Mouse (Mus musculus) A20 (cell line): Measurements from ENCODE around the gene Vamp8.
A peak's percentile ranks its signal among the peaks of the same experiment; 100 is the strongest.

Source experiments
- DNase-seq: peaks from one replicate; pipeline ENCODE4 v3.0.0-alpha.2; 2011; ENCODE audit warnings: low read depth, low spot score

Vamp8 gene

DNA sequence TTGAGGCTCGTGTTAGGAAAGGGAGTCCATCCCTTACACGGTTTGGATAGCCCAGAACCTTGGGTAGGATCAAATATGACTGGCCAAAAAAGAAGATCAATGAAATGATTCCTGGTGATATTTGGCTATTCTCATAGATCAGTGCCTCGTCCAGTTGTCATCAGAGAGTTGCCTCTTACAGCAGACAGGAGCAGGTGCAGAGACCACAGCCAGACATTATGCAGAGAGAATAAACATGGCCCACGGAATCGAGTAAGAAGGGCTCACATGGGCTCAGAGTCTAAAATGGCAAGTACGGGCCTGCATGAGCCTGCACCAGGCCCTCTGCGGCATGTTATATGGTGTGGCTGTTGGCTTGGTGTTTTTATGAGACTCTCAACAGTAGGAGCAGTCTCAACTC is 14.9 kb upstream of the Vamp8 start:
- DNase-seq, result no peak

GRCm38 (mm10) chr6:72401875-72402274 is 11.4 kb upstream of the Vamp8 start:
- peak; percentile 63 for DNase-seq

GRCm38 (mm10) chr6:72399967-72400366 is 9.5 kb upstream of the Vamp8 start:
- no peak for DNase-seq

- no peak for DNase-seq
Measured at GRCm38 (mm10) chr6:72396837-72397251, 6.3 kb upstream of the Vamp8 start.

DNA sequence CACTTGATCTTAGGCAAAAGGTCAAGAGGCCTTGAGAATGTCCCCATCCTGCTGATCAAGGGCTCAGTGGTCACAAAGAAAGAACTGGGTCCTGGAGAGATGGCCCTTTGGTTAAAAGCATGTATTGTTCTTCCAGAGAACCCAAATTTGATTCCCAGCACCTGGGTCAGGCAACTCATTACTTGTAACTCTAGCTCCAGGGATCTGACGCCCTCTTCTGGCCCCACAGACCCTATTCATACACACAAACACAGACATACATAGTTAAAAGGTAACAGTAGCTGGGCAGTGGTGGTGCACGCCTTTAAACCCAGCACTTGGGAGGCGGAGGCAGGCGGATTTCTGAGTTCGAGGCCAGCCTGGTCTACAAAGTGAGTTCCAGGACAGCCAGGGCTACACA is 1.8 kb upstream of the Vamp8 start:
- DNase-seq, result no peak

DNA sequence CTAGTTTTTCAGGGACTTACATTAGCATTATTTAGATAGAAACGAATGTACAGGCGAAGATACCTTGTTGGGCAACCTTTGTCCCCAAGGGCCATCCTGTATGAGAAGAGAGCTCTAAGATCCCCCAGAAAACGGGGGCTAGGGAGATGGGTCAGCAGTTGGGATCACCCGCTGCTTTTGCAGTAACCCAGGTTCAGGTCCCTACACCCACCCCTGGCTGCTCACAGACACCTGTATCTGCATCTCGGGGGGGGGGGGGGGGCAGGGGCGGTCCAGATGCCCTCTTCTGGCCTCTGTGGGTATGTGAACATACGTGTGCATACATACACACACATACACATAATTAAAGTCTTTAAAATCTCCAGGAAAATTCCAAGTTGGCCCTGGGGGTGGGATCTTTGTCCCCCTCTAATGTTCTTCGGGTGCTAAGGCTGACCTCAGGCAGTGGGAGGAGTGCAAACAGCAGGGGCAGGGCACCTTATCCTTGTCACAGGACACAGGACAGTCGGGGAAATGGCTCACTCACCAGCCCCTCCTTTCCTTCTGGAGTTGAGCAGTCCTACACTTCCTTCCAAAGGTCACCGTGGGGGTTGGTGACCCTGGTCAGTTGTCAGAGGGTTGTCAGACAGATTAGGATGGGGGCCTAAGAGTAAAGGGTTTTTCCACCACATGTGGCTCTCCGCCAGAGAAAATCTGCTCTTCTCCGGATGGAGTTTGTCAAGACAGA is 455 bp upstream of the Vamp8 start:
- DNase-seq, result peak; percentile 55

- DNase-seq, result peak; percentile 66
Measured at GRCm38 (mm10) chr6:72389471-72389940, 997 bp downstream of the Vamp8 start.

DNA sequence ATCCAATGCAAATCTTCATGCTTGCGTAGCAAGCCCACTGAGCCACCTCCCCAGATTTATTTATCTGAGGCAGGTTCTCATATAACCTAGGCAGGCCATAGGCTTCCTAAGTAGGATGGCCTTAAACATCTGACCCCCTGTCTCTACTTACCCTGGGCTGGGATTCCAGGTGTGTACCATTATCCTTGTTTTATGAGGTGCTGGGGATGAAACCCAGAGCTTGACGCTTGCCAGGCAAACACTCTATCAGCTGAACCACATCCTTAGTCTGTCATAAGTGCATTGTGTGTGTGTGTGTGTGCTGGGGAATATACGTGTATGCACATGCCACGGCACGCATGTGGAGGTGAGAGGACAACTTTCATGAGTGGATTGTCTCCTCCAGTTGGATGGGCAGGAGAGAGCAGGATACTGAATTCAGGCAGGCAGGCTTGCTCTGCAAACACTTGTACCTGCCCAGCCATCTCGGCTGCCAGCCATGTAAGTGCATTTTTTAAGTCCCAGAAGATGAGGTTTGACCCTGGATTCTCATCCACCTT is 1.6 kb downstream of the Vamp8 start:
- DNase-seq, result no peak

DNA sequence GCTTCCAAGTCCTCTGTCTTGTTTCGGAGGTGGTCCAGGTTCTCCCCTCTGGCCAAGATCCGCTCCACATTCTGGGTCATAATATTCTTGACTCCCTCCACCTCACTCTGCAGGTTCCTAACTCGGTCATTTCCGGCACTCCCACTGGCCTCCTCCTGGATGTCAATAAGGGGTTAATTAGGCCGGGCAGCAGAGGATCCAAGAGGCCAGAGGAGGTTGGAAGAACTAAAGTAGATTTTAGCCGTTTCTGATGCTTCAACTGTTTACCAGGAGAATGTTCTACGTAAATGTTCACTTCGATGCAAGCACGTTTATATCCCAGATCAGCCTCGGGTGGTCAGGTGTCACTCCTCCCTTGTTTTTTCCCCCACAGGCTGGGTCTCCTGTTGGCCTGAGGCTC is 2.2 kb downstream of the Vamp8 start:
- DNase-seq, result no peak

DNA sequence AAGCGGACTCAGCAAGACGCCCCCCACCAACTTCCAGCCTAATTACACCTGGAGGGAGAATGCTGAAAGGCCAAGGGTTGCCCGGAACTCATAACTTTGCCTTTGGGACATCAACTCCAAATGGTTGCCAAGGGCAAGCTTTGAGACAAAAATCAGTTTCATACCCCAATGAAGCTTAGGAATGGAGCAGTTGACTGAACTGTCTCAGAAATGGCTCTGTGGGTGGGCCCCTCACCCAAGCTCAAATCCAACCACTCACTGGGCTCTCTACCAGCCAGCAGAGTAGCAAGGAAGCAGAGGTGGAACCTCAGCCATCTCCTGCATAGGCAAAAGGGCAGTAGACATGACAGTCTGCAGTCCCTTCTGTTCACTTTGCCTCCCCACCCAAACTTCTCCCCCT is 2.7 kb downstream of the Vamp8 start:
- no peak for DNase-seq

- DNase-seq, result no peak
Measured at GRCm38 (mm10) chr6:72386561-72386960, 3.9 kb downstream of the Vamp8 start.

DNA sequence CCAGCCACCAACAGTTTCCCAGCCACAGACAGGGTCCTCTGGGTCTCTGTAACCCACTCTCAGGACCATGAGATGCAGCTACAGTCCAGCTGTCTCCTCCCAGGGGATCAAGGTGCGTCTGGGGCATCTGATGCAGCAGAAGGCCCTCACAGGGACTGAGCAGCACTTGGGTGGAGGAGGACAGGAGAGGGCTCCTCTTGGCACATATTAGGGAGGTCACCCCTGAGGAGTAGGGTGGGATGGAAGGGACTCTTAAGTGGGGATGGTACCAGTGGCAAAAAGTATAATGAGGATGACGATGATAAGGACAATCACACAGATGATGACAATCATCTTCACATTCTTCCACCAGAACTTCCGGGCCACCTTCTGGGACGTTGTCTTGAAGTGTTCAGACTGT is 5.2 kb downstream of the Vamp8 start:
- DNase-seq, result no peak

DNA sequence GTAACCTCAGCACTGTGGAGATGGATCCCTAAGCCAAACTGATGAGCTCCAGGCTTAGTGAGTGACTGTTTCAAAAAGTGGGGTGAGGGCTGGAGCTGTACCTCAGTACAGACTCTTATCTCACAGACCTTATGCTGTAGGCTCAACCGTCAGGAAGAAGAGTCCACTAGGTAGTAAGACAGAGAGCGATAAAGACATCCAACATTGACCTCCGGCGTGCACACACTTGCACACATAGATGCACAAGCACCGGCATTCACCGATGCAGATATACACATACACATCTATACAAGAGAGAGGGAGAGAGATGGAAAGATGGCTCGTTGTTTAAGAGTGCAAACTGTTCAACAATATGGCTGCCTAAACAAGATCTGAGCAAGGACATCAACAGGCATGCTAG is 6.6 kb downstream of the Vamp8 start:
- DNase-seq, result no peak

DNA sequence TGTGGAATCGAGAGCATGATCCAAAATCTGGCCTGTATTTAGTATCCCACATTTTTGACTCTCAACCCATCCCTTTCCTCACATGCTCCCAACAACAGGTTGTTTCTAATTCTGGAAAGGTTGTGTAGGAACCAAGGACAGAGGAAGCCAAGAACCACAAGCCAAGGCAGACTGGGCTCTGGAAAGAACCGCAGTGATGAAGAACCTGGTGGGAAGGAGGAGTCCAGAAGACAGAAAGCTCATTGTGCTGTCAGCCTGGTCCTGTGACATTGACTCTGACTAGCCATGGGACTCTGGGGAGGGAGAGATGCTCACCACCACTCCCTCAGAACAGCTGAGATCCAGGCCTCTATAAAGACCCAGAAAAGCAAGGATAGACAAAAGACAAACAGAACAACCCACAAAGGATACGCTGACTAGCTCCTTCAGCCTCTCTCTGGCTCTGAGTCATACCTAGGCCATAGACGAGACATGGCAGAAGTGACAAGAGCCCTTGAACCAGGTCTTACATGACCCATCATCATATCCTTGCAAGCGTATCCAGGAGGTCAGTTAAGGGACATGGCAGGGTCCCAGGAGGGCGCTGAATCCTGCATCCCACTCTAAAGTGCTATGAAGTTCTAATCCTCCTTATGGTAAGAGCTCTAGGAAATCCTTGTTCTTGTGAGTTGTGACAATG is 7.2 kb downstream of the Vamp8 start:
- DNase-seq, result no peak

DNA sequence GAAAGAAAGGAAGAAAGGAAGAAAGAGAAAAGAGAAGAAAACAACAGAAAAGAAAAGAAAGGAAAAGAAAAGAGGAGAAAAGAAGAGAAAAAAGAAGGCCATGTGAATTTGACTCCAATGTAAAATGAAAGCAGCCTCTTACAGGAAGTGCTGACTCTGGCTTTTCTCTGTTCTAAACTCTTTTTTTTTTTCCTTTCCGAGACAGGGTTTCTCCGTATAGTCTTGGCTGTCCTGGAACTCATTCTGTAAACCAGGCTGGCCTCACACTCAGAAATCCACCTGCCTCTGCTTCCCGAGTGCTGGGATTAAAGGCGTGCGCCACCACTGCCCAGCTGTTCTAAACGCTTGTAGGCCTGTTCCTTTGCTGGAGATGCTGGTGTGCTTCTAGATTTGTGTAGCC is 8.0 kb downstream of the Vamp8 start:
- DNase-seq, result no peak

DNA sequence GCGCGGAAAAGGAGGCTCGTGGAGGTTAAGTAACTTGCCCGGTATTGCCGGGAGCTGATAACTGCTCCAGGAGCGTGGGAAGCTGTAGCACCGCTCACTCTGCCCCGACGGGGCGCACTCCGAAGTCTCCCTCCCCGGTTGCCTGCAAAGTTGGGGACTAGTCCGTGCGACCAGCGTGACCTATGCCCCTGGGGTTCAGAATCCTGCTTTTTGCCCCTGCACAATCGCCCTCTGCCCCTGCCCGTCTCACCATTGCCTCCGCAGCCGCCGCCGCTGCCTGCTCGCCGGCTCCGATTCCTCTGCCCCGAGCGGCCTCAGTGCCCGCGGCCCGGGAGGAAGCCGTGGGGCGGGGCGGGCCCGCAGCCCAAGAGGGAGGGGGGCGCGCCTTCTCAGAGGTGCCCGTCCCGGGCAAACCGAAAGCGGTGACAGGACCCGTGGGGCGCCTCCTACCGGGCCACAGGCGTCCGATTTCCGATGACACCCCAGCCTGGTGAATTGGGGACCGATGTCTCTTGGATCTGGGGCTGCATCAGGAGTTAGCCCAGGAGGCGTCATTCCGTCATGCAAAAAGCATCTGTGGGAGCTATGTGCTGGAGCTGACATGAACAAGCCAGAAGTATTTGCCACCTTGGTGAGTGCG is 10.3 kb downstream of the Vamp8 start, which contains the start of gene Vamp5:
Vamp5 (minus strand) TSS at position 338 of the 640 bp plus-strand sequence.
- peak; percentile 79 for DNase-seq

DNA sequence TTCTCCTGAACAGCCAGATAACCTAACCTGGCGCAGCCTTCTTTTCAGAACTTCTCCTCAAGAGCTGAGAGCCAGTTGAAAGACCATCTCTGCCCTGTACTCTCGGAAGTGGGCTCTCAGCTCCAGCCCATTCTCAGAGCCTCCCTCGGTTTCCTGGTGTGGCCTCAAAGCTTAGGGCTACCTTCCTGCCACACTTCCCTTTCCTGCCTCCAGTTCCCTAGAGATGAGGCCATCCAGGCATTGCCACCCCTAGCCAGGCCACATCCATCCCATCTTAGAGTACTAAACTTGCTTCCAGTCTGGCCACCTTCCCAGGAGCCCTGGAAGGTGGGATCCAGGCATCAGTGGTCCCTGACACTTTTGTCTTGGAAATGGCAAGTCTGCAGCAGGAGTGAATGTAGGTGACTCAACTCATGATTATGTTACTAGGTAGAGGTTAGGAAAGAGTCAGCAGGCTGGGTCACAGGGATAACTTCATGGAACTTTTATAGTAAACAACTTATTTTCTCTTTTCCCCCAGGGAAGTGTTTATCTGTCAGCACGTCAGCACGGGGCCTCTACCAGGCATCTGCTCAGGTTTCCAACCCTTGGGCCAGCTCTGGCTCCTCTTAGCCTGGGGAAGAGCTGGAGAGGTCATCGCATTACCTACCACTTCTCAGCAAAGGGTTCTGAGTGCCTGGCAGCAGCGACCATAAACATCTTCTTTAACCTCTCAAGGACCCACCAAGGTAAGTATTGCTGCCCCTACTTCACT is 10.9 kb downstream of the Vamp8 start:
- peak; percentile 25 for DNase-seq

GRCm38 (mm10) chr6:72378510-72379234 is 11.8 kb downstream of the Vamp8 start:
- DNase-seq, result no peak

GRCm38 (mm10) chr6:72374820-72375563 is 15.5 kb downstream of the Vamp8 start:
- no peak for DNase-seq

GRCm38 (mm10) chr6:72374206-72374605 is 16.3 kb downstream of the Vamp8 start:
- DNase-seq, result no peak
